Mouse (Mus musculus): ENCODE data around the gene Mrps14.

Mrps14 gene

GRCm38 (mm10) chr1:160194529-160195336 lies at the start of gene Mrps14:
Gene Mrps14 (plus strand): TSS chr1:160195215.
- peak; percentile 99 for DNase-seq (ENCODE audit: low read depth, low spot score)

DNA sequence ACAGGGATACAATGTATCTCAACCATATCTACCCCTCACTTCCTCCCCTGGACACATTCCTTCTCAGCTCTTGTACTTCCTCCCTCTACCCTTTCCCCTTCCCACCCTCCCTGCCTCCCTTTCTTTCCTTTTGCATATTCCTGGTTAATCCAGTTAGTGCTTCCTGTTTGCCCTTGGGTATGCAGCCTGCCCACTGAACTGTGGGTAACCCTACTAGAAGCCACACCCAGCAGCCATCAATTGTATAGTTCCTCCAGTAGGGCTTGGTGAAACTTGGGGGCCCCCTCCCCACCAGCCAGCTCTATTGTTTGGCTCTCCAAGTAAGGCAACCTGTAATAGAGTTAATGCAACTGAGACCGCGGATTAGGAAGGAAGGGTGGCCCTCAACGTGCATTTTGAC lies 49.4 kb upstream of the Mrps14 start:
- DNase-seq (ENCODE audit: low read depth, low spot score), result no peak

- no peak for DNase-seq (ENCODE audit: low read depth, low spot score)
These were observed 47.7 kb upstream of the Mrps14 start for GRCm38 (mm10) chr1:160147274-160147673.

DNA sequence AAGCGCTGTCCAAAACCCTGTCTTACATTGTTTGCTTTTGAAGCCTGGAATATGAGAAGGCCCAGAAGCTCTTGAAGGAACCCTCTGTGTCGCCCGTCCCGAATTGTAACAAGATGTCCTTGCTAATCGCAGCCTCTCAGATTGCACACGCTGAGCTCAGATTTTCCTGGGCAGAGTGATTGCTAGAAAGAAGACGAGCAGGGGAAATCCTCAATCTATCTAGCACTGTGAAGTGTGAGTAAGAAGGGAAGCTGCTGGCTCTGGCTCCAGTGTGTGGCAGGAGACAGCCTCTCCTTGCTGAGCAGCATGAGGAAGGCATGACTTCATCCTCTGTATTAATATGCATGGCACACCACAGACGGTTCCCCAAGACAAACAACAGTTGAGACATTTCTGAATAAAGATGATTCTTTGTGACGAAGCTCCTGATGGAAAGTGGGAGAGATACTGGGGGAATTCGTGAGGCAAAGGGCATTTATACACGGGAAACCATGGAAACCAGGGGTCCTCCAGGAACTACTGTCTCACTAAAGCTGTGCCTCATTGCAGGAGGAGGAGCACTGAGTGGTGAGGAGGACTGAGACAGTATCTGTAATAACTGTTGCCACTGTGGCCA lies 45.6 kb upstream of the Mrps14 start:
- DNase-seq (ENCODE audit: low read depth, low spot score), result no peak

GRCm38 (mm10) chr1:160150726-160151125 lies 44.3 kb upstream of the Mrps14 start:
- DNase-seq (ENCODE audit: low read depth, low spot score), result no peak

GRCm38 (mm10) chr1:160153480-160153879 lies 41.5 kb upstream of the Mrps14 start, which contains the start of gene Tnn:
Gene Tnn (minus strand): TSS chr1:160153580.
- DNase-seq (ENCODE audit: low read depth, low spot score), result no peak

DNA sequence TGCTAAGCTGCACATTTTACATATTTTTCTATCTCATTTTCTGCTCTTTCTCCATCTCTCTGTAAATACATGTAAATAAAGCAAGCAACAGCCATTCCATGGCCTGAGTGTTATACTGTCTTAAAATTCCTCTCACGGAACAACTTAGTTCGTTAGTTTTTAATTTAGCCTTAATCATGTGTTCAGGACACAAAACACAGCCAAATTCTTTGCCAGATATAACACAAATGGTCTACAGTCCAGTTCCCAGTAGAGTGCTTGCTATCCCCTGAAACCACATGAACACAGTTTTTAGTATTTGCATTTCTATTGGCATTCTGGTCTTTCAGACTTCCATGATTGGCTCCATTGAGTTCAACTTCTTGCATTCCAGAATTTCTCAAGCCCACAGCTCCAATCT lies 36.8 kb upstream of the Mrps14 start:
- no peak for DNase-seq (ENCODE audit: low read depth, low spot score)

- no peak for DNase-seq (ENCODE audit: low read depth, low spot score)
These were observed 28.4 kb upstream of the Mrps14 start for GRCm38 (mm10) chr1:160166600-160166999.

DNA sequence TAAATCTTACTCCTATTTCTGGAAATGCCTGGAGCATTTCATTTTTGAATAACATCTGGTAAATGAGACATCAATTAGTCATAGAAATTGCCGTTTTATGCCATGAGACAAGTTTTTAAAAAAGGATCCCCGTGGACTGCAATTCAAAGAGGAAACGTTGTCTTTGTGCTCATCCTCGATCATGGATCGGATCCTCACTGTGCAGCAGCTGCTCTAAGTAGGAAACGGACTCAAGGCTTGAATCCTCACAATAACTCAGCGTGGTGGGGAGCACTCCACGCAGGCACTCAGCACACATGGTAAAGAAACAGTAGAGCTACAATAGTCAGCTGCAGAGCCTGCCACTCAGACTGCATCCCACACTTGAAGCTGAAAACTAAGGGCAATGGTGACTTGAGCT lies 18.1 kb upstream of the Mrps14 start:
- no peak for DNase-seq (ENCODE audit: low read depth, low spot score)

GRCm38 (mm10) chr1:160181216-160181615 lies 13.8 kb upstream of the Mrps14 start:
- DNase-seq (ENCODE audit: low read depth, low spot score), result no peak

DNA sequence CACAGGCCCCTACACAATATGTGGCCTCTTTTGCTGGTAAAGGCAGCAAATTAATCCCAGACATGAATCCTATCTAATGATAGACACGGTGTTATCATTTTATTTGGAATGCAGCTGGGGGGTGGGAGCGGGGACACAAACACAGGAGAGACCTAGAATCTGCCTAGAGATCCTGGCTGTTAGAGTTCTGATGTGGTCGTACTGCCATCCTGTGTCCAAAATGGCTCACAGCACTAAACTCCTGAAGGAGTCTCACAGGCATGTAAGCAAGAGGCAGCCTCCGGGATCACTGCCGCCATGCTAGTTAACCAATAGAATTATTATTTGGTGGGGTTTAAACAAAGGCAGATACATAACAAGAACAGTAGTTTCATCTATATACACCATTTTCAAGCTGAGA lies 10.5 kb upstream of the Mrps14 start:
- DNase-seq (ENCODE audit: low read depth, low spot score), result peak; percentile 63

GRCm38 (mm10) chr1:160195337-160195663 lies 285 bp downstream of the Mrps14 start:
- no peak for DNase-seq (ENCODE audit: low read depth, low spot score)

DNA sequence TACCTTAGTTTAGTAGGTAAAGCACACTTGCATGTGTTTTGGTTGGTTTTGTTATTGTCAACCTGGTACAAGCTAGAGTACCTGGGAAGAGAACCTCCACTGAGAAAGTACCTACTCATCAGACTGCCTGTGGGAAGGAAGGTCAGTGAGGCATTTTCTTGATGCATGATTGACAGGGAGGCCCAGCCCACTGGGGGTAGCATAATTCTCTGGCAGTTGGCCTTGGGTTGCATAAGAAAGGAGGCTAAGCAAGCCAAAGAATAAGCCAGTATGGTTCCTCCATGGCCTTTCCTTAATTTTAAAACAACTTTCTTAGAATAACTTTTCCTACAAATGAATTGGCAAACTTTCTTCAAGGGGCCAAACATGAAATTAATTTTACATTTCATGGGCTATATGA lies 10.5 kb downstream of the Mrps14 start:
- DNase-seq (ENCODE audit: low read depth, low spot score), result no peak

- DNase-seq (ENCODE audit: low read depth, low spot score), result peak; percentile 10
These were observed 14.8 kb downstream of the Mrps14 start for GRCm38 (mm10) chr1:160209844-160210243.

GRCm38 (mm10) chr1:160210566-160210965 lies 15.6 kb downstream of the Mrps14 start:
- DNase-seq (ENCODE audit: low read depth, low spot score), result no peak

DNA sequence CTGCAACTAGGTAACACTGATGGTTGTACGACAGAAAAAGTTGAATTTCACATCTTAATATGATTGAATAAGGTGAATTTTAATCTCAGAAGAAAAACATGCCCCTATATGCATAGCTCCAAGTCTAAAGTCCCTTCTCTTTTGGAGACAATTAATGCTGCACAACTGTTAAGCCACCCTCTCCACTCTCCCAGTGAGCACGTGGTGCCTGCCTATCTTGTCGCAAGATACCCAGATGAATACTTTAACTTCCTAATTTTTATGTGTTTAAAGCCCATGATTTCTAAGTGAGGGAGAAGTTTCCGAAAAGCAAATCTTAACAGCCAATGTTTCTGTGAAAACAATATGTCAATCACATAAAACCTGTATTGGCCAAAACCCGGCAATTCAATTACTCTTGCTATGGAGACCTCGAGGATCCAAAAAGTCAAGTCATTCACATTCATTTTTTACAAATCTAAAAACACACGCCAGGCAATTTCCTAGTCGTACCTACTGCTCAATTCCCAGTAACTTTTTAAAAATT lies 16.6 kb downstream of the Mrps14 start:
- no peak for DNase-seq (ENCODE audit: low read depth, low spot score)

DNA sequence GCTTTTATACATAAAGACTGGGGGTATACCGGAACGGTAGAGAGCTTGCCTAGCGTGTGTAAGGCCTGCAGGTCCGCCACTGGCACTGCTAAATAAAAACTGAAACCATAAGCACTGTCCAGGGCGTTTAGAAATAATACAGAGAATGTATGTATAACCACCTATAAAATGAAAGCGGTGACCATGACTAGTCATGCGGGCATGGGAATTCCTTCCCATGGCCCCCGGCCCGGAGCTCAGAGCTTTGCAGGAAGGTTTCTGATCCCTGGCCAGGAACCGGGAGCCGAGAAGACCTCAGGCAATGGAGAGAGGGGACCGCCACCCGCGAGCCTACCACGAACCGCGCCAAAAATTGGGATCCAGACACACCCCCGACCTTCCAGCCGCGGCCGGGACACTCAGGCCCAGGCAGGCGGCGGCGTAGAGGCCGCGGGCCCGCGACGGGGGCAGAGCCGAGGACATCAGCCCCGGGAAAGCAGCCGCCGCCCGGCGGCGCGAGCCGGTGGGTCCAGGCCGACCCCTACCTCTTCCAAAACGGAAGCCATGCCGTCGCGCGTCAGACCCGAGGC lies 17.2 kb downstream of the Mrps14 start:
- no peak for DNase-seq (ENCODE audit: low read depth, low spot score)

DNA sequence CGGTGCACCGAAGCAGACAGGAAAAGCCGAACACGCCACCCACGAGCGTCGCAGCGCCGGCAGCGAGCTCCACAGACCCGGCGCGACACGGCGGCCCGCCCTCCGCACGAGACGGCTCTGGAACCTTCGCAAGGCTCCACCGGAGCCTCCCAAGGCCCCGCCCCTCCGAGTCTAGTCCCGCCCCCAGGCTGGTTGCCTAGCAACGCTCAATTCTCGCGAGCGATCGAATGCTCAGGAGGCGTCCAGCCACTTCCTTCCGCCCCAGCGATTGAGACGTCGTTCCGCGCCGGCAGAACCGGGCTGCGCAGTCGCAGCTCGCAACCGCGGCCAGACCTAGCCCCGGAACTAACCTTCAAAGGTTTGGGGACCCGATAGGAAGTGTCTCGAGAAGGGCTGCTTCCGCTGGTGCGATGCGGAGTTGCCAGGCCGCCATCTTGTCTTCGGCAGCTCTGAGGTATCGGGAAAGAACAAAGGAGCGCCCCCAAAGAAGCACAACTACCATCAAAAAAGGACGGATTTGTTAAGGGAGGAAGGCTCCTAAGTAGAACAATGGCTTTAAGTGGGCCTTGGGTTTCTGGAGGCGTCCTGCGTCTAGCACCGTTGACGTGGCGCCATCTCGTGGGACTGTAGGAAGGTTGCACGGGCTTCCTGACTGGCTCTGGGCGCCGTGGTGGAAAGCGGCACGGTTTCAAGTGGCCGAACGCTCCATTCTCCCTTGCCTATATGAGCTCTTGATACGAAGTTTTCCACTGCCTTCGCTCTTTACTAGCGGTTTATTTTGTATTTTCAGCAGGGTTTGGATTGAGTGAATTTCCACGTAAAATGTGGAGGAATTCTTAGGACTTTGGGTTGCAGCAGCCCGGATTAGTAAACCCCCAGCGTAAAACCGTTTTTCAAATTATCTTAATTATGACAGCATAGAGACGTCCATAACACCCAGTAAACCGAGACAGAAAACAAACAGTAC lies 18.0 kb downstream of the Mrps14 start, which contains the start of gene Cacybp:
Gene Cacybp (minus strand): TSS at position 173 of the 967 bp plus-strand sequence.
- DNase-seq (ENCODE audit: low read depth, low spot score), result peak; percentile 99

DNA sequence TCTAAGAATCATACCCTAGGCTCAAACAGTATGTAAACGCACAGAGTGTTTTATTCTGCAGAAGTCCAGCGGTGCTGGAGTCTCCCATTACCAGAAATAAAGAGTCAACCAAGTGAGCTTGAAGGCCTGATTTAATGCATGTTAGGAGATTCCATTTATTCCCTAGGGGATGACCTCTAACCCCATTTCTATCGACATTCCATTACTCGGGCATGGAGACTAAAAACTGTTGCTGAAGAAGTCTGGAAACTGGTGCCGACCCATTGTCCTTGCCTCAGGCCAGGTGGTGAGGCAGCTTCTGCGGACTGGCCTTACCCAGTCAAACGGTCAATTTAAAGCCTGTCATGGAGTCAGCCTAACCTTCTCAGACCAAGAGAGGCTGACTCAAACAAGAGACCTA lies 19.2 kb downstream of the Mrps14 start:
- peak; percentile 51 for DNase-seq (ENCODE audit: low read depth, low spot score)

GRCm38 (mm10) chr1:160217898-160218297 lies 22.9 kb downstream of the Mrps14 start:
- no peak for DNase-seq (ENCODE audit: low read depth, low spot score)

- no peak for DNase-seq (ENCODE audit: low read depth, low spot score)
These were observed 29.1 kb downstream of the Mrps14 start for GRCm38 (mm10) chr1:160224093-160224492.

All from mesoderm, embryonic 11.5 days (tissue).